Mouse (Mus musculus) thymus, adult 2 months (tissue): ENCODE results near the gene Olfr1445. TPM values are rescaled to one million over a fixed set of nuclear protein-coding genes. Genes with fewer than 3 reads are reported as not detected.

Experiments
- DNase-seq: peaks from one replicate; pipeline ENCODE4 v3.0.0; 2021
- H3K27ac ChIP-seq: fragments of 200-500 bp; 2 replicates; pipeline ENCODE4 v1.5.1; 2012; ENCODE audit warnings: low read length, control low read depth; ENCODE audit not compliant: control insufficient read depth, insufficient read depth
- H3K27me3 ChIP-seq: fragments of 200-500 bp; 2 replicates; pipeline ENCODE4 v1.6.1; 2012; ENCODE audit warnings: mild to moderate bottlenecking, low read length, moderate library complexity, mixed read lengths; ENCODE audit not compliant: control insufficient read depth, insufficient read depth
- H3K36me3 ChIP-seq: fragments of 200-500 bp; 2 replicates; pipeline ENCODE4 v1.6.1; 2012; ENCODE audit warnings: mild to moderate bottlenecking, low read length, moderate library complexity; ENCODE audit not compliant: control insufficient read depth, insufficient read depth
- H3K4me1 ChIP-seq: fragments of 200-500 bp; replicated peaks from 2 replicates; pipeline ENCODE4 v1.6.1; 2012; ENCODE audit warnings: low read length; ENCODE audit not compliant: control insufficient read depth, insufficient read depth
- H3K4me3 ChIP-seq: fragments of 200-500 bp; 2 replicates; pipeline ENCODE4 v1.5.1; 2012; ENCODE audit warnings: mild to moderate bottlenecking, low read length, control low read depth, moderate library complexity; ENCODE audit not compliant: control insufficient read depth, insufficient read depth
- CTCF ChIP-seq: fragments of 200-500 bp; IDR thresholded peaks from 2 replicates; pipeline ENCODE4 v1.5.1; 2012; ENCODE audit warnings: mild to moderate bottlenecking, control low read depth, low read length, moderate library complexity, borderline replicate concordance; ENCODE audit not compliant: control insufficient read depth, poor library complexity, insufficient read depth; ENCODE audit errors: extremely low read depth
- POLR2A ChIP-seq: fragments of 200-500 bp; IDR thresholded peaks from 2 replicates; pipeline ENCODE4 v1.6.1; 2012; ENCODE audit warnings: mild to moderate bottlenecking, low read length, control low read depth, moderate library complexity; ENCODE audit not compliant: control insufficient read depth, poor library complexity, insufficient read depth; ENCODE audit errors: extremely low read depth
- WGBS: fragments of 180-500 bp; shearing (Covaris S2); methylation state at CpG from one replicate; pipeline ENCODE4 v1.1.7; 2018; 5-methylcytosine and 5-hydroxymethylcytosine counted together
- polyA plus RNA-seq: library from polyadenylated mRNA; depleted of rRNA; stranded (reverse); fragments of >200 nt; gene quantifications from 2 replicates; pipeline ENCODE4 v1.2.3, GENCODE M21; 2012; rRNA removed

Olfr1445 gene
- polyA plus RNA-seq, result 0.09 TPM in 1 of 2 replicates, not detected in the other

GRCm38 (mm10) chr19:12883555-12883954 lies at the start of gene Olfr1445:
TSS of gene Olfr1445 (plus strand) at chr19:12883855.
- H3K27ac ChIP-seq, result no peak within 1 kb of the TSS
- H3K36me3 ChIP-seq, result no peaks in the 10 kb centered on the region
- no peak for DNase-seq
- H3K27me3 ChIP-seq, result no peaks in the 10 kb centered on the region
- WGBS, result 89% methylated on average over 2 of the region's 2 CpGs
- H3K4me1 ChIP-seq, result no peaks in the 10 kb centered on the region
- H3K4me3 ChIP-seq, result no peak within 1 kb of the TSS
- no peak for TF ChIP-seq POLR2A
- TF ChIP-seq CTCF, result no peak

- H3K4me1 ChIP-seq, result peaks cover 5% of the 10 kb centered on the region
- 97% methylated on average over 1 of the region's 1 CpGs for WGBS
Observed at GRCm38 (mm10) chr19:12838507-12838906, 45.1 kb upstream of the Olfr1445 start.

GRCm38 (mm10) chr19:12846382-12846781 lies 37.3 kb upstream of the Olfr1445 start, which contains the start of gene Gm5244:
TSS of gene Gm5244 (plus strand) at chr19:12846682.
- H3K4me3 ChIP-seq, result no peak within 1 kb of the TSS
- H3K4me1 ChIP-seq, result no peaks in the 10 kb centered on the region
- no peaks in the 10 kb centered on the region for H3K27me3 ChIP-seq
- no peak for DNase-seq
- no peaks in the 10 kb centered on the region for H3K36me3 ChIP-seq
- TF ChIP-seq CTCF (no peak), POLR2A (no peak)
- H3K27ac ChIP-seq, result no peak within 1 kb of the TSS

More at GRCm38 (mm10) chr19:12838507-12838906, 45.1 kb upstream of the Olfr1445 start:
- Histone ChIP-seq H3K36me3 (no peaks in the 10 kb centered on the region), H3K4me3 (no peak overlapping the region), H3K27me3 (no peaks in the 10 kb centered on the region), H3K27ac (no peak overlapping the region)
- no peak for DNase-seq
- TF ChIP-seq POLR2A (no peak), CTCF (no peak)

GRCm38 (mm10) chr19:12856983-12857382 lies 26.7 kb upstream of the Olfr1445 start, which contains the start of gene Olfr1444:
TSS of gene Olfr1444 (plus strand) at chr19:12857283.
- no peak within 1 kb of the TSS for H3K4me3 ChIP-seq
- H3K27me3 ChIP-seq, result no peaks in the 10 kb centered on the region
- no peak for TF ChIP-seq CTCF
- TF ChIP-seq POLR2A, result no peak
- H3K36me3 ChIP-seq, result no peaks in the 10 kb centered on the region
- 71% methylated on average over 1 of the region's 1 CpGs for WGBS
- H3K4me1 ChIP-seq, result no peaks in the 10 kb centered on the region
- DNase-seq, result no peak
- no peak within 1 kb of the TSS for H3K27ac ChIP-seq

- Histone ChIP-seq H3K27ac (no peak within 1 kb of the TSS), H3K4me3 (no peak within 1 kb of the TSS), H3K4me1 (no peaks in the 10 kb centered on the region), H3K36me3 (no peaks in the 10 kb centered on the region), H3K27me3 (no peaks in the 10 kb centered on the region)
- no peak for DNase-seq
- WGBS, result 86% methylated on average over 1 of the region's 1 CpGs
- TF ChIP-seq CTCF, result no peak
- TF ChIP-seq POLR2A, result no peak
Observed at GRCm38 (mm10) chr19:12893424-12893823, 9.8 kb downstream of the Olfr1445 start, which contains the start of gene Olfr1446. TSS of gene Olfr1446 (minus strand) at chr19:12893524.

- no peak for TF ChIP-seq CTCF
- no peak for TF ChIP-seq POLR2A
- H3K27me3 ChIP-seq, result no peaks in the 10 kb centered on the region
- H3K4me1 ChIP-seq, result no peaks in the 10 kb centered on the region
- no peak within 1 kb of the TSS for H3K4me3 ChIP-seq
- no peak for DNase-seq
- no peak within 1 kb of the TSS for H3K27ac ChIP-seq
- WGBS, result 97% methylated on average over 1 of the region's 1 CpGs
- no peaks in the 10 kb centered on the region for H3K36me3 ChIP-seq
Observed at GRCm38 (mm10) chr19:12903643-12904042, 20.0 kb downstream of the Olfr1445 start, which contains the start of gene Olfr1447. TSS of gene Olfr1447 (minus strand) at chr19:12903743.

- H3K27ac ChIP-seq, result no peak within 1 kb of the TSS
- no peak within 1 kb of the TSS for H3K4me3 ChIP-seq
- no peaks in the 10 kb centered on the region for H3K4me1 ChIP-seq
- no peak for DNase-seq
- no peaks in the 10 kb centered on the region for H3K36me3 ChIP-seq
- WGBS, result 80% methylated on average over 1 of the region's 1 CpGs
- TF ChIP-seq POLR2A (no peak), CTCF (no peak)
- H3K27me3 ChIP-seq, result no peaks in the 10 kb centered on the region
Observed at GRCm38 (mm10) chr19:12924319-12924718, 40.7 kb downstream of the Olfr1445 start, which contains the start of gene Olfr1448. TSS of gene Olfr1448 (minus strand) at chr19:12924419.
